Mouse (Mus musculus) limb, embryonic 15.5 days (tissue): Measurements from ENCODE around the gene Sh3kbp1. TPM values are rescaled to one million over a fixed set of nuclear protein-coding genes. Genes with fewer than 3 reads are reported as not detected.

ENCODE experiments used
- ATAC-seq: fragments of 200-750 bp; cut with Nextera tagmentation; 2 replicates; pipeline ENCODE4 v1.8.0; 2017; ENCODE audit warnings: low read depth, moderate TSS enrichment; ENCODE audit not compliant: insufficient number of reproducible peaks, low FRiP score, low TSS enrichment
- H3K27ac ChIP-seq: fragments of 300-500 bp; sonication (generic); 2 replicates; pipeline ENCODE4 v1.5.1; 2015; ENCODE audit warnings: moderate library complexity, mild to moderate bottlenecking, inconsistent platforms
- H3K27me3 ChIP-seq: fragments of 300-500 bp; sonication (generic); 2 replicates; pipeline ENCODE4 v1.6.1; 2015; ENCODE audit warnings: inconsistent platforms
- H3K36me3 ChIP-seq: fragments of 300-500 bp; sonication (generic); 2 replicates; pipeline ENCODE4 v1.6.1; 2015; ENCODE audit warnings: inconsistent platforms
- H3K4me1 ChIP-seq: fragments of 300-500 bp; sonication (generic); 2 replicates; pipeline ENCODE4 v1.6.1; 2015; ENCODE audit warnings: inconsistent platforms
- H3K4me2 ChIP-seq: fragments of 300-500 bp; sonication (generic); 2 replicates; pipeline ENCODE4 v1.6.1; 2015; ENCODE audit warnings: mild to moderate bottlenecking, inconsistent platforms
- H3K4me3 ChIP-seq: fragments of 300-500 bp; sonication (generic); 2 replicates; pipeline ENCODE4 v1.5.1; 2015; ENCODE audit warnings: mild to moderate bottlenecking, inconsistent platforms
- H3K9ac ChIP-seq: fragments of 300-500 bp; sonication (generic); 2 replicates; pipeline ENCODE4 v1.6.1; 2015; ENCODE audit warnings: inconsistent platforms
- H3K9me3 ChIP-seq: fragments of 300-500 bp; sonication (generic); 2 replicates; pipeline ENCODE4 v1.6.1; 2016; ENCODE audit warnings: inconsistent platforms
- WGBS: fragments of 180-500 bp; shearing (Covaris S2); methylation state at CpG from one replicate; pipeline ENCODE4 v1.1.7; 2015; 5-methylcytosine and 5-hydroxymethylcytosine counted together
- polyA plus RNA-seq: library from polyadenylated mRNA; unstranded; fragments of >200 nt; fragmentation: Nextera tagmentation; extraction: Ambion mirVana; gene quantifications from 2 replicates; pipeline ENCODE4 v1.2.1, GENCODE M21; 2015

Sh3kbp1 gene
- polyA plus RNA-seq, 1 experiment from 2014 or later = 50.0 TPM

DNA sequence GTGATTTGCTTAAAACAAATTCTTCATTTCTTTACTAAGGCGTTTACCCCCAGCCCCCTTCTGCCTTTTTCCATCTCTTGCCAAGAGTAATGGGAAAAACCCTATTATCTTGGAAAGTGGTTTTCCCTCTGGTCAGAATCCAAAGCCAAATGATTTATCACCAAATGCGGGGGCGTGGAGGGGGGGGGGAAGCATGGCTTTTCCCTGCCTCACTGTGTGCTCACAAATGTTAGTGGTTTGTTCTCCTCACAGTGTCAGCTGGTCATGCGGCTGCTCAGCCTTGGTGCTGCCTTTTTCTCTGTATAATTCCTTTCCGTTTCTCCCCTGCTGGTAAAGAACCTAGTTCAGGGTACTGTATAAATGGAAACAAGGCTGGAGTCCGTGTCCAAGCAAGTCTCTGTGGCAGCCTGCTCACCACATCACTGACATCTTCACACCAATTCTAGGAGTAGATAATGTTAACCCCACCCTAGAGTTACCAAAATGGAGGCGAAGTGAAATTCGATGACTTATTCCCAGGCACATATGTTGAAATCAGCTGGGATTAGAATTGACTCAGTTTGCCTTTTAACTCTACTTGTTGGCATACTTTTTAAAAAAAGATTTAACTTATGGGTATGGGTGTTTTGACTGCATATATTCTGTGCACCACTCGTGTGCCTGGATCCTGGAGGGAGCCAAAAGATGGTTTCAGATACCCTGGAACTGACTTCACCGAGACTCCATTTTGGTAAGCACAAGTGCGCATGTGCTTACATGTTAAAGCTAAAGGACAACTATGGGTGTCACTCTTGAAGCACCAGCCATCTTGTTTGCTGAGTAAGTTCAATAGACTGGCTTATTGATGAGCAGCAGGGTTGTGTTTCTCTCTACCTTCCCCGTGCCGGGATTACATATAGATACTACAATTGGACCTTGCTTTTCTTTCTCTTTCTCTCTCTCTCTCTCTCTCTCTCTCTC lies 84.3 kb downstream of the Sh3kbp1 start:
- no peak for ATAC-seq
- peaks cover 3% of the 10 kb centered on the region; the same call in 1 of the 2 replicates for H3K27me3 ChIP-seq
- H3K36me3 ChIP-seq = no peaks in the 10 kb centered on the region
- H3K27ac ChIP-seq = 0 out of 2 replicates have a peak overlapping the region, but pooled peaks have one; percentile 3
- no peak overlapping the region for H3K4me3 ChIP-seq
- peaks cover 6% of the 10 kb centered on the region; the same call in 1 of the 2 replicates for H3K4me1 ChIP-seq
- H3K9ac ChIP-seq = no peak overlapping the region
- WGBS = 71% methylated on average over 13 of the region's 13 CpGs
- no peak overlapping the region for H3K4me2 ChIP-seq
- no peaks in the 10 kb centered on the region for H3K9me3 ChIP-seq

GRCm38 (mm10) chrX:159713191-159713590 lies 86.1 kb downstream of the Sh3kbp1 start:
- Histone ChIP-seq H3K4me2 (no peak overlapping the region), H3K27me3 (peaks cover 3% of the 10 kb centered on the region; the same call in 1 of the 2 replicates), H3K9ac (no peak overlapping the region), H3K36me3 (no peaks in the 10 kb centered on the region), H3K27ac (no peak overlapping the region), H3K9me3 (no peaks in the 10 kb centered on the region), H3K4me1 (peaks cover 6% of the 10 kb centered on the region; the same call in 1 of the 2 replicates), H3K4me3 (no peak overlapping the region)
- WGBS = 86% methylated on average over 2 of the region's 2 CpGs
- ATAC-seq = no peak

DNA sequence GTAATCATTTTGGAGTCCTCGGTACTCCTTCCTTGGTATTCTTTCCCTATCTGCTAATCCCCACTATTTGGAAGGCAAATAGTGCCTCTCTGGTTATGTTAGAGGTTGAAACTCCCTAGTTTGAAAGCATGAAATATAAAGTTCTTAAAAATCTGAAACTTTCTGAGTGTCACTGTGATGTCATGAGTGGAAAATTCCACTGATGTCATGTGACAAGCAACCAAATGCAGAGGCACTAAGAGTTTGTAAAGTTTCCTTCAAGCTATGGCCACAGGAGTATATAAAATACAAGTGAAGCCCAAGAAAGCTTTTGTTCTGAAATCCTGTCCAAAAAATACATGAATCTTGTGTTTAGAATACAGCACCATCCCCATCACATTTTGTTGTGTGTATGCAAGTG lies 94.3 kb downstream of the Sh3kbp1 start:
- H3K27ac ChIP-seq = no peak overlapping the region
- 81% methylated on average over 1 of the region's 1 CpGs for WGBS
- peaks cover 5% of the 10 kb centered on the region for H3K27me3 ChIP-seq
- H3K4me3 ChIP-seq = no peak overlapping the region
- H3K9ac ChIP-seq = no peak overlapping the region
- no peaks in the 10 kb centered on the region for H3K9me3 ChIP-seq
- no peaks in the 10 kb centered on the region for H3K4me1 ChIP-seq
- H3K4me2 ChIP-seq = no peak overlapping the region
- no peak for ATAC-seq
- H3K36me3 ChIP-seq = no peaks in the 10 kb centered on the region

GRCm38 (mm10) chrX:159731421-159731820 lies 104.3 kb downstream of the Sh3kbp1 start:
- Histone ChIP-seq H3K9ac (no peak overlapping the region), H3K27ac (no peak overlapping the region), H3K4me3 (no peak overlapping the region), H3K9me3 (no peaks in the 10 kb centered on the region), H3K4me1 (no peaks in the 10 kb centered on the region), H3K27me3 (peaks cover 6% of the 10 kb centered on the region; the same call in 1 of the 2 replicates), H3K36me3 (no peaks in the 10 kb centered on the region), H3K4me2 (no peak overlapping the region)
- WGBS = 77% methylated on average over 3 of the region's 3 CpGs
- no peak for ATAC-seq

GRCm38 (mm10) chrX:159732845-159733244 lies 105.8 kb downstream of the Sh3kbp1 start:
- Histone ChIP-seq H3K9me3 (no peaks in the 10 kb centered on the region), H3K4me1 (no peaks in the 10 kb centered on the region), H3K4me2 (no peak overlapping the region), H3K27ac (no peak overlapping the region), H3K9ac (no peak overlapping the region), H3K4me3 (no peak overlapping the region), H3K27me3 (peaks cover 6% of the 10 kb centered on the region; the same call in 1 of the 2 replicates), H3K36me3 (no peaks in the 10 kb centered on the region)
- ATAC-seq = no peak
- 81% methylated on average over 3 of the region's 3 CpGs for WGBS

- H3K9ac ChIP-seq = no peak overlapping the region
- 77% methylated on average over 2 of the region's 2 CpGs for WGBS
- no peaks in the 10 kb centered on the region for H3K9me3 ChIP-seq
- ATAC-seq = no peak
- no peak overlapping the region for H3K27ac ChIP-seq
- peaks cover 6% of the 10 kb centered on the region; the same call in 1 of the 2 replicates for H3K27me3 ChIP-seq
- no peaks in the 10 kb centered on the region for H3K4me1 ChIP-seq
- no peak overlapping the region for H3K4me2 ChIP-seq
- H3K4me3 ChIP-seq = no peak overlapping the region
- H3K36me3 ChIP-seq = no peaks in the 10 kb centered on the region
Measured at GRCm38 (mm10) chrX:159733948-159734347, 106.9 kb downstream of the Sh3kbp1 start.

GRCm38 (mm10) chrX:159735513-159736099 lies 108.5 kb downstream of the Sh3kbp1 start:
- no peak for ATAC-seq
- no peak overlapping the region for H3K4me2 ChIP-seq
- H3K36me3 ChIP-seq = no peaks in the 10 kb centered on the region
- no peak overlapping the region for H3K4me3 ChIP-seq
- no peaks in the 10 kb centered on the region for H3K4me1 ChIP-seq
- no peak overlapping the region for H3K27ac ChIP-seq
- WGBS = 62% methylated on average over 6 of the region's 6 CpGs
- H3K27me3 ChIP-seq = peaks cover 6% of the 10 kb centered on the region; the same call in 1 of the 2 replicates
- H3K9me3 ChIP-seq = no peaks in the 10 kb centered on the region
- no peak overlapping the region for H3K9ac ChIP-seq

DNA sequence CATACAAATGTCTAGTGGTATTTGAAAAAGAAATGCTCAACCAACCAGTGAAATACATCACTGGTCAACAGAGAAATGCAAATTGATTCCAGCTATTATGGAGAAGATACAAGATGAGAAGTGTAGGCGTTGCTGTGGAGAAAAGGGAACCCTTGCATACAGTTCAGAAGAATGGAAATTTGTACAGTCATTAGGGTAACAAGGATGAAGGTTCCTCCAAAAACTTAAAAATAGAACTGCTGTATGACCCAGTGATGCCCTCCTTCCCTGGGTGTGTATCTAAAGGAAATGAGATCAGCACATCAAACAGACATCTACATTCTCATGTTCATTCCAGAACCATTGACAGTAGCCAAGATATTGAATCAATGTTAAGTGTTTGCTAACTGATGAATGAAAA lies 110.3 kb downstream of the Sh3kbp1 start:
- H3K4me1 ChIP-seq = no peaks in the 10 kb centered on the region
- H3K4me3 ChIP-seq = no peak overlapping the region
- H3K36me3 ChIP-seq = no peaks in the 10 kb centered on the region
- H3K9ac ChIP-seq = no peak overlapping the region
- H3K27me3 ChIP-seq = peaks cover 4% of the 10 kb centered on the region; the same call in 1 of the 2 replicates
- no peak for ATAC-seq
- no peak overlapping the region for H3K4me2 ChIP-seq
- 89% methylated on average over 1 of the region's 1 CpGs for WGBS
- H3K9me3 ChIP-seq = no peaks in the 10 kb centered on the region
- H3K27ac ChIP-seq = no peak overlapping the region

DNA sequence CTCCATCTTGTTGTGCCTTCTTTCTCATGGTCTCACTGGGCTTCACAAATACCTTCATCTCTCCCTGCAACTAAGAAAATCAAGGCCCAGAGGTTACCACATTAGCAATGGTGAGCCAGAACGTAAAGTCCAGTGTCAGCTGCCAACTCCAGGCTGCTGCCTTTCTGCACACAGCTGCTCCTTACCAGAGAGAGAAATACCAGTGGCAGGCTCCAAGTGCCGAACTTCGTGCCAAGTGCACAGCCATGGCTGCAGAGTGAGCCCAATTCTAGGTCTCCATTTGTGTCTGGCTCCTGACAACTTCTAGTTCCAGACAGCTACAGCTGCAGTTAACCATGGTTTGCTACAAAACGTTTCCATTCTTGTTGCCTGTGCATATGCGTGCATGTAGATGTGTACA lies 117.0 kb downstream of the Sh3kbp1 start:
- ATAC-seq = 0 out of 2 replicates have a peak, but pooled peaks have one; percentile 63
- no peak overlapping the region for H3K4me2 ChIP-seq
- H3K4me1 ChIP-seq = 0 out of 2 replicates have a peak, but pooled peaks cover 3% of the 10 kb centered on the region
- no peaks in the 10 kb centered on the region for H3K36me3 ChIP-seq
- no peaks in the 10 kb centered on the region for H3K9me3 ChIP-seq
- H3K9ac ChIP-seq = no peak overlapping the region
- H3K27me3 ChIP-seq = no peaks in the 10 kb centered on the region
- H3K27ac ChIP-seq = 0 out of 2 replicates have a peak overlapping the region, but pooled peaks have one; percentile 27
- WGBS = 52% methylated on average over 5 of the region's 5 CpGs
- H3K4me3 ChIP-seq = no peak overlapping the region

GRCm38 (mm10) chrX:159744620-159745019 lies 117.5 kb downstream of the Sh3kbp1 start:
- Histone ChIP-seq H3K9ac (no peak overlapping the region), H3K27me3 (no peaks in the 10 kb centered on the region), H3K4me2 (no peak overlapping the region), H3K4me1 (0 out of 2 replicates have a peak, but pooled peaks cover 3% of the 10 kb centered on the region), H3K27ac (no peak overlapping the region), H3K4me3 (no peak overlapping the region), H3K9me3 (no peaks in the 10 kb centered on the region), H3K36me3 (no peaks in the 10 kb centered on the region)
- WGBS = 61% methylated on average over 3 of the region's 3 CpGs
- ATAC-seq = no peak

DNA sequence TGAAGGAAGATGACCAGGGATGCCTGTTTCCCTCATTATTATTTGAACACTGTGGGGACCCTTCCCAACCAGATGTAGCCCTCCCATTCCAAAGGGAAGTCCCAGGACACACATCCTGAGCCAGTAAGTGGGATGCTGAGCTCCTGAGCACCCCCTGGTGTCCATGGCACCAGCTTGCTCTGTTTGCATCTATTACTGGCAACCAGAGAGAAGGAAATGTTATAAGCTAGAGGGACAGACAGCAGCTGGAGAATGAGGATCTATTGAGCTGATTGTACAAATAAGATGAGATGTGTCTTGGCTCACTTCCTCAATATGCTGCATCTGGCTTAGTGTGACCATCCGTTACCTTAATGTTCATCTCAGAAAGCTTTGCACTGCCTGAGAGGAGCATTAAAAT lies 124.8 kb downstream of the Sh3kbp1 start:
- no peak overlapping the region for H3K27ac ChIP-seq
- H3K4me1 ChIP-seq = no peaks in the 10 kb centered on the region
- ATAC-seq = no peak
- no peak overlapping the region for H3K4me2 ChIP-seq
- no peak overlapping the region for H3K4me3 ChIP-seq
- H3K9ac ChIP-seq = no peak overlapping the region
- 0 out of 2 replicates have a peak, but pooled peaks cover 2% of the 10 kb centered on the region for H3K27me3 ChIP-seq
- H3K36me3 ChIP-seq = no peaks in the 10 kb centered on the region
- H3K9me3 ChIP-seq = no peaks in the 10 kb centered on the region
- WGBS = 76% methylated on average over 1 of the region's 1 CpGs

- Histone ChIP-seq H3K27me3 (0 out of 2 replicates have a peak, but pooled peaks cover 2% of the 10 kb centered on the region), H3K36me3 (no peaks in the 10 kb centered on the region), H3K9me3 (no peaks in the 10 kb centered on the region), H3K4me3 (no peak overlapping the region), H3K4me1 (no peaks in the 10 kb centered on the region), H3K4me2 (no peak overlapping the region), H3K9ac (no peak overlapping the region), H3K27ac (no peak overlapping the region)
- no peak for ATAC-seq
Measured at GRCm38 (mm10) chrX:159756261-159756660, 129.2 kb downstream of the Sh3kbp1 start.
